Mouse (Mus musculus) retina, adult 2 months (tissue): ENCODE measurements around the gene P3h2.

Source experiments
- DNase-seq: peaks from one replicate; pipeline ENCODE4 v3.0.0-alpha.2; 2012; ENCODE audit warnings: low read depth, low spot score

P3h2 gene

GRCm38 (mm10) chr16:26070376-26070775, 35.2 kb downstream of the P3h2 start:
- DNase-seq, result no peak

GRCm38 (mm10) chr16:26065060-26065459, 40.5 kb downstream of the P3h2 start:
- no peak for DNase-seq

- DNase-seq, result no peak
These were observed 45.1 kb downstream of the P3h2 start for GRCm38 (mm10) chr16:26060239-26061085.

- no peak for DNase-seq
These were observed 52.0 kb downstream of the P3h2 start for GRCm38 (mm10) chr16:26053631-26054030.

GRCm38 (mm10) chr16:26049393-26050087, 56.0 kb downstream of the P3h2 start:
- no peak for DNase-seq

GRCm38 (mm10) chr16:26047870-26048269, 57.7 kb downstream of the P3h2 start:
- DNase-seq, result no peak

GRCm38 (mm10) chr16:26047396-26047795, 58.2 kb downstream of the P3h2 start:
- DNase-seq, result no peak

GRCm38 (mm10) chr16:26041929-26042303, 63.7 kb downstream of the P3h2 start:
- DNase-seq, result no peak

GRCm38 (mm10) chr16:26041021-26041928, 64.3 kb downstream of the P3h2 start:
- DNase-seq, result no peak

GRCm38 (mm10) chr16:26039320-26039719, 66.3 kb downstream of the P3h2 start:
- DNase-seq, result no peak

GRCm38 (mm10) chr16:26035525-26035924, 70.1 kb downstream of the P3h2 start:
- no peak for DNase-seq

- DNase-seq, result no peak
These were observed 70.5 kb downstream of the P3h2 start for GRCm38 (mm10) chr16:26035079-26035478.

- DNase-seq, result no peak
These were observed 76.1 kb downstream of the P3h2 start for GRCm38 (mm10) chr16:26029424-26030012.

- DNase-seq, result no peak
These were observed 79.2 kb downstream of the P3h2 start for GRCm38 (mm10) chr16:26026416-26026815.

- DNase-seq, result no peak
These were observed 81.0 kb downstream of the P3h2 start for GRCm38 (mm10) chr16:26024543-26024942.

- no peak for DNase-seq
These were observed 82.2 kb downstream of the P3h2 start for GRCm38 (mm10) chr16:26023352-26023751.

GRCm38 (mm10) chr16:26021759-26022158, 83.8 kb downstream of the P3h2 start:
- no peak for DNase-seq

GRCm38 (mm10) chr16:26005811-26006210, 99.8 kb downstream of the P3h2 start:
- no peak for DNase-seq

- DNase-seq, result no peak
These were observed 102.3 kb downstream of the P3h2 start for GRCm38 (mm10) chr16:26003261-26003660.

- DNase-seq, result no peak
These were observed 102.7 kb downstream of the P3h2 start for GRCm38 (mm10) chr16:26002848-26003247.

GRCm38 (mm10) chr16:25994605-25995004, 111.0 kb downstream of the P3h2 start:
- no peak for DNase-seq

GRCm38 (mm10) chr16:25987221-25987620, 118.4 kb downstream of the P3h2 start:
- no peak for DNase-seq
